Mouse (Mus musculus) frontal cortex, postnatal 36 days (tissue): ENCODE results near the gene Vmn1r199.
A peak's percentile ranks its signal among the peaks of the same experiment; 100 is the strongest.

Experiments
- DNase-seq, 2 experiments: peaks; one replicate each; pipeline ENCODE4 v3.0.0; 2022; ENCODE audit warnings: low spot score in 2 of 2

Gene Vmn1r199

GRCm38 (mm10) chr13:22379518-22379917 lies at the start of gene Vmn1r199:
Vmn1r199 (plus strand) TSS chr13:22379818.
- DNase-seq = no peak

GRCm38 (mm10) chr13:22333269-22333668 lies 46.3 kb upstream of the Vmn1r199 start:
- DNase-seq = no peak

DNA sequence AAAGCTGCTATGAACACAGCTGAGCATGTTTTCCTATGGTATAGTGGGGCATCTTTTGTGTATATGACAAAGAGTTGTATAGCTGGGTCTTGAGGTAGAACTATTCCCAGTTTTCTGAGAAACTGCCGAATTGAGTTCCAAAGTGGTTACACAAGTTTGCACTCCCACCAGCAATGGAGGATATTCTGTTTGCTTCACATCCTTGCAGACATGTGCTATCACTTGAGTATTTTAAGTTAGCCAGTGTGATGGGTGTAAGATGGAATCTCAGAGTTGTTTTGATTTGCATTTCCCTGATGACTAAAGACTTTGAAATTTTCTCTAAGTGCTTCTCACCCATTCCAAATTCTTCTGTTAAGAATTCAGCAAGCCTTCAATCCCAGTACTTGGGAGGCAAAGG lies 44.1 kb upstream of the Vmn1r199 start:
- DNase-seq = peak in 1 of 2 experiments; percentile 5

GRCm38 (mm10) chr13:22350064-22350463 lies 29.6 kb upstream of the Vmn1r199 start, which contains the start of gene Vmn1r198:
Vmn1r198 (plus strand) TSS chr13:22350364.
- DNase-seq = no peak

GRCm38 (mm10) chr13:22350813-22351212 lies 28.8 kb upstream of the Vmn1r199 start:
- no peak for DNase-seq

DNA sequence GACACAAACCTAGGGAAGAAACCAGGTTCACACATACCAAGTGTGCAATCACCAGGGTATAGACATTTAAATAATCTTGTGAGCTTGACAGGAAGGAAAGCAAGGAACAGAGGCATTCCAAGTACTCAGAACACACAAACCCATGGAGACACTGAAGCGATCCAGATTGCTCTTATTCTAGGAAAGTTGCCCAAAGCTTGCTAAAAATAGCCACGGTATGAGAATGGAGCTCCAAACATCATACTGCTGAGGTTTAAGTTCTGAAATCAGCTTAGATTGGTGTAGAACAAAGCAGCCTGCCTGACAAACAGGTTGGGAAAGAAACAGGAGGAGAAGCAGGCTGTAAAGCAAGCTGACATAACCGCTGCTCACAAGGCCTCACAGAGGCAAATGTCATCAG lies 1.5 kb downstream of the Vmn1r199 start:
- peak; percentile 19 to 67 for DNase-seq

DNA sequence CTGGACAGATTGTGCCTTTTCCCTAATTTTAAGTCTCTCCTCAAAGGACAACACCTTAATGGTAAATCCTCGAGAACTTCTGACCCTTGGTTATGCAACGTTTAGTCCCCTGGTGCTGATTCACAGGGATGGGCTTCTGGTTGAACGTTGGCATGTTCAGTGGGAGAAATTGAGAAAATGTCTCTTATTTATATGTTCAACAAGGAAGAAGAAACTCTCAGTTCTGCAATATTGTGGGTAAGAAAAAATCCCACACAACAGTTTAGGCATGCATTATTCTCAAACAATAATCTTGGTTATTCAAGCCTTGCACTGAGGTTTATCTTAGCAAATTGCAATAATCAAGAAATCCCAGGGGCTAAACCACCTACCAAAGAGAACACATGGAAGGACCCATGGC lies 3.8 kb downstream of the Vmn1r199 start:
- no peak for DNase-seq

- no peak for DNase-seq
Observed at GRCm38 (mm10) chr13:22387050-22387449, 7.4 kb downstream of the Vmn1r199 start.

- no peak for DNase-seq
Observed at GRCm38 (mm10) chr13:22390073-22390472, 10.5 kb downstream of the Vmn1r199 start, which contains the start of gene Vmn1r200. Vmn1r200 (plus strand) TSS chr13:22390373.

DNA sequence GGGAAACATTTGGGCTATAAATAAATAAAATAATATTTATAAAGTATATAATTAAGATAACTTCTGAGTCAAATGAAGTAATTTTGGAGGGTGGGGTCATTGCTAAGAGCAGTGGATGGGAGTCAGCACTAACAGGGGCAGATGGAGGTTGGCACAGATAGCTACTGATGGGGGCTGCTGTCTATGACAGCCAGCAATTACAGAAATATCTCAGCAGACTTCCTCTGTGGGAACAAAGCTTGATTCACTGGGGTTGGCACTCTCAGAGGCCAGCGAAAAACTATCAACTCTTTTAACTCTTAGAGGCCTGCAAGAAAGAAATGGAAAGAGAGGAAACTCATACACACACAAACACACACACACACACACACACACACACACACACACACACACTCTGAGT lies 23.4 kb downstream of the Vmn1r199 start:
- DNase-seq = peak in 1 of 2 experiments; percentile 14
